Mouse (Mus musculus): ENCODE measurements around the gene S100a8.

DNA sequence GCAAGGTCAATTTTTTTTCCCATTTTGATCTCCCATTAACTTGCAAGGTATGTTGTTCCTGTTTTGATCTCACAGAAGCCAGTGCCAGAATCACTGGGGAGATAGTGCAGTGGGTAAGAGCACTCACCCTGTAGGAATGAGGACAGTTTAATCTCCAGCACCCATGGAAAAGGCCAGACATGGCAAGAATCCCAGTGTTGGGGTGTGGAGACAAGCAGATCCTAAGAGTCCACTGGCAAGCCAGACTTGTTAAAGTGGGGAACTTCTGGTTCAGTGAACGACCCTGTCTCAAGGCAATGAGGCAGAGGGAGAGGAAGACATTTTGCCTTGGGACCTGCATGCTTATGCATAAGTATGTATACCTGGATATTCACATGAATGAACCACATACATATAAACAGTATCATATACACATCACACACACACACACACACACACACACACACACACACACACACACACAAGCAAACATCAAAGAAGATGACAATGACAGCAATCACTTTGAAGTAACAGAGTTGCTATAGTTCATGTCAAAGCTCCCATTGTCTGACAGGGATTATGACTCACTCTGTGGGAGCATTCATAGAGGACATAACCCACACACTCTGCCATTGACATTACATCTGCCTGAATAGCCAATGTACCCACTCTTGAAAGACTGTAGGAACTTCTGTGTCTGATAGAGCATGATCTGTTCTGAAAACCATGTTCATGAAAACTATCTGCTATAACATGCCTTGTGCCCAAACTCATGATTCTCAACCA, 30.1 kb upstream of the S100a8 start:
- no peak for TF ChIP-seq CTCF (IDR thresholded peaks at IDR 0.05; ENCODE audit: control insufficient read depth, insufficient read depth, insufficient read length)
- no peak for TF ChIP-seq MYOG (IDR thresholded peaks at IDR 0.05; ENCODE audit: control insufficient read depth, extremely low read depth, insufficient read length)
- TF ChIP-seq MAX (IDR thresholded peaks at IDR 0.05): no peak
- no peak for TF ChIP-seq USF1 (IDR thresholded peaks at IDR 0.05; ENCODE audit: low read depth)

All from C2C12 (cell line).